In the genomic region with DNA sequence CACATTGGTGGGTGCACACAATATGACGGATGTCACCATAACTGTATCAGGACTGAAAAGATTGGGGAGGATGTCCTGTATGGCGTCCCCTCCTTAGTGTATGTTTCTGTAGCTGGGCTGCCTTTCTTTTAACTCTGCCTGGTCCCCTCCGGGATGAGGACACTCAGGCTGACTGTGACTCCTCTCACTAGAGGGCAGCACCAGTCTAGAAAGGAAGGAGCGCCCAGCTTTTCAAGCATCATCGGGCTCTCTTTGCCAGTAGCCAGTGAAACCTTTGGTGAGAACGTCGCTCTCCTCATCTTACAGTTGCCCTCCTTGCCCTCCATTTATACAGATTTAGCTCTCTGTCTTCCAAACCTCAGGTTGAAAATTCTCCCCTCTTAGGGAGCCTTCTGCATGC, we compare ENCODE assay signal across 9 mouse cellular contexts.
A peak's percentile ranks its signal among the peaks of the same experiment; 100 is the strongest.
DNase-seq lines count a peak whose midpoint lies in the region; ATAC-seq and TF ChIP-seq lines count a peak whose summit lies in the region.
"Had no signal": no experiment of that assay in that cellular context is flagged by ENCODE, and none has a peak within 500 bp of the region (broad histone marks: within the 10 kb centered on the region; RNA-seq: fewer than 3 reads in every experiment).

No protein-coding gene starts in this region.

- H3K9ac ChIP-seq in hindbrain, embryonic 16.5 days (ENCODE audit: low read depth, low read length), result no peak overlapping the region
- H3K9ac ChIP-seq: neural tube, embryonic 12.5 days had no signal

- TF ChIP-seq POLR2A in lung, adult 2 months (IDR thresholded peaks at IDR 0.05; ENCODE audit: borderline replicate concordance, extremely low read depth, low read depth, low read length), result no peak

- TF ChIP-seq CTCF in lung, adult 2 months (IDR thresholded peaks at IDR 0.05; ENCODE audit: insufficient read depth, low read length), result peak; percentile 70

- H3K27ac ChIP-seq in hindbrain, embryonic 16.5 days (ENCODE audit: low read depth, low read length), result no peak overlapping the region
- H3K27ac ChIP-seq: neural tube, embryonic 12.5 days had no signal

- H3K36me3 ChIP-seq in hindbrain, embryonic 16.5 days (ENCODE audit: control insufficient read depth, insufficient read depth, low read length), result no peaks in the 10 kb centered on the region
- H3K36me3 ChIP-seq: neural tube, embryonic 12.5 days had no signal

- no peaks in the 10 kb centered on the region for H3K9me3 ChIP-seq in hindbrain, embryonic 16.5 days (ENCODE audit: control insufficient read depth, low read length)
- H3K9me3 ChIP-seq: neural tube, embryonic 12.5 days had no signal

- no peaks in the 10 kb centered on the region for H3K27me3 ChIP-seq in hindbrain, embryonic 16.5 days (replicated peaks; ENCODE audit: control insufficient read depth, insufficient read depth, low read length)
- H3K27me3 ChIP-seq: neural tube, embryonic 12.5 days had no signal

- DNase-seq in heart, postnatal 14 days, result peak; percentile 53 to 76
- DNase-seq in heart, postnatal 25 days (ENCODE audit: low spot score), result no peak
- peak; percentile 60 for DNase-seq in NIH3T3 (ENCODE audit: low read depth)
- DNase-seq in embryo, embryonic 11.5 days (ENCODE audit: low read depth, low spot score), result peak; percentile 48
- no peak for DNase-seq in lung, adult 2 months
- peak; percentile 71 to 82 for DNase-seq in right cerebral cortex, postnatal 10 days (ENCODE audit: low spot score in 2 of 2)

- H3K4me3 ChIP-seq in hindbrain, embryonic 16.5 days (ENCODE audit: low read length), result no peak overlapping the region
- H3K4me3 ChIP-seq in lung, adult 2 months (replicated peaks; ENCODE audit: extremely low read depth, low read depth, low read length), result no peak overlapping the region
- H3K4me3 ChIP-seq: neural tube, embryonic 12.5 days had no signal

- ATAC-seq in hindbrain, embryonic 16.5 days, result peak; percentile 9; the same call in 1 of the 2 replicates
- no peak for ATAC-seq in erythroid progenitor cell, adult 5-6 weeks (replicated peaks; ENCODE audit: low FRiP score, poor library complexity, severe bottlenecking)

- H3K4me2 ChIP-seq in hindbrain, embryonic 16.5 days (ENCODE audit: low read length), result no peak overlapping the region
- H3K4me2 ChIP-seq: neural tube, embryonic 12.5 days had no signal

- WGBS in hindbrain, embryonic 16.5 days, result 23% methylated on average over 7 of the region's 7 CpGs
- 34% methylated on average over 7 of the region's 7 CpGs for WGBS in lung, adult 2 months

- intact Hi-C loops in heart, postnatal 14 days (cut with DNase I), result loop anchor here (2.0 kb wide), 1 partner anchor 743 kb away; no protein-coding TSS in a partner anchor
- intact Hi-C loops in heart, postnatal 25 days (cut with DNase I), result loop anchor here (10.0 kb wide), 1 partner anchor 367 kb away; no protein-coding TSS in a partner anchor

- peaks cover 5% of the 10 kb centered on the region for H3K4me1 ChIP-seq in hindbrain, embryonic 16.5 days (ENCODE audit: control insufficient read depth, insufficient read depth, low read depth, low read length)
- H3K4me1 ChIP-seq in lung, adult 2 months (ENCODE audit: control insufficient read depth, insufficient read depth, low read length), result no peaks in the 10 kb centered on the region

Comparison
In these comparisons a context has a peak if more than half of its experiments do, and no peak if none do; other contexts are left out.
1. DNase-seq: peak in heart, postnatal 14 days (2 of 2), NIH3T3 (single experiment), embryo, embryonic 11.5 days (single experiment) and right cerebral cortex, postnatal 10 days (2 of 2); none in heart, postnatal 25 days (single experiment) and lung, adult 2 months (single experiment).